Mouse (Mus musculus): ENCODE results near the gene Actn1. TPM values are rescaled to one million over a fixed set of nuclear protein-coding genes. Genes with fewer than 3 reads are reported as not detected.

The Actn1 gene
- polyA plus RNA-seq, 2 experiments: 35.8 to 95.9 TPM

GRCm38 (mm10) chr12:80123227-80123803 is 136.9 kb downstream of the Actn1 start:
- Histone ChIP-seq H3K9ac (ENCODE audit: low read depth, low read length, severe bottlenecking) (0 out of 2 replicates have a peak overlapping the region, but pooled peaks have one; percentile 18), H3K4me1 (ENCODE audit: control insufficient read depth, insufficient read depth, low read length) (peaks cover 5% of the 10 kb centered on the region; the same call in 1 of the 2 replicates), H3K36me3 (ENCODE audit: control insufficient read depth, insufficient read depth, low read length) (peaks cover 30% of the 10 kb centered on the region), H3K9me3 (ENCODE audit: control insufficient read depth, low read length) (no peaks in the 10 kb centered on the region), H3K4me2 (replicated peaks; ENCODE audit: low read depth, low read length, severe bottlenecking) (no peak overlapping the region), H3K27me3 (ENCODE audit: control insufficient read depth, insufficient read depth, low read length) (no peaks in the 10 kb centered on the region), H3K4me3 (replicated peaks; ENCODE audit: low read length) (no peak overlapping the region), H3K27ac (replicated peaks; ENCODE audit: low read depth, low read length) (peak overlapping the region; percentile 10; the same call in 1 of the 2 replicates)
- 56% methylated on average over 4 of the region's 4 CpGs for WGBS
- no peak for TF ChIP-seq POLR2A (IDR thresholded peaks at IDR 0.05; ENCODE audit: borderline replicate concordance, extremely low read depth, insufficient read depth, insufficient read length)
- ATAC-seq (ENCODE audit: low FRiP score, low read depth) (peak; percentile 83), DNase-seq (ENCODE audit: low spot score) (peak; percentile 58)

GRCm38 (mm10) chr12:80121438-80121837 is 138.7 kb downstream of the Actn1 start:
- no peak for TF ChIP-seq POLR2A (IDR thresholded peaks at IDR 0.05; ENCODE audit: borderline replicate concordance, extremely low read depth, insufficient read depth, insufficient read length)
- H3K36me3 ChIP-seq (ENCODE audit: control insufficient read depth, insufficient read depth, low read length): peaks cover 30% of the 10 kb centered on the region
- 0 out of 2 replicates have a peak overlapping the region, but pooled peaks have one; percentile 28 for H3K27ac ChIP-seq (replicated peaks; ENCODE audit: low read depth, low read length)
- no peak overlapping the region for H3K4me3 ChIP-seq (replicated peaks; ENCODE audit: low read length)
- ATAC-seq (ENCODE audit: low FRiP score, low read depth) (no peak), DNase-seq (ENCODE audit: low spot score) (no peak)
- H3K4me1 ChIP-seq (ENCODE audit: control insufficient read depth, insufficient read depth, low read length): peaks cover 9% of the 10 kb centered on the region
- no peaks in the 10 kb centered on the region for H3K9me3 ChIP-seq (ENCODE audit: control insufficient read depth, low read length)
- H3K27me3 ChIP-seq (ENCODE audit: control insufficient read depth, insufficient read depth, low read length): no peaks in the 10 kb centered on the region
- no peak overlapping the region for H3K4me2 ChIP-seq (replicated peaks; ENCODE audit: low read depth, low read length, severe bottlenecking)
- H3K9ac ChIP-seq (ENCODE audit: low read depth, low read length, severe bottlenecking): no peak overlapping the region
- 83% methylated on average over 1 of the region's 1 CpGs for WGBS

GRCm38 (mm10) chr12:80118588-80118987 is 141.6 kb downstream of the Actn1 start:
- H3K36me3 ChIP-seq (ENCODE audit: control insufficient read depth, insufficient read depth, low read length): peaks cover 17% of the 10 kb centered on the region; the same call in 1 of the 2 replicates
- TF ChIP-seq POLR2A (IDR thresholded peaks at IDR 0.05; ENCODE audit: borderline replicate concordance, extremely low read depth, insufficient read depth, insufficient read length): no peak
- H3K27ac ChIP-seq (replicated peaks; ENCODE audit: low read depth, low read length): no peak overlapping the region
- no peak overlapping the region for H3K9ac ChIP-seq (ENCODE audit: low read depth, low read length, severe bottlenecking)
- no peak overlapping the region for H3K4me2 ChIP-seq (replicated peaks; ENCODE audit: low read depth, low read length, severe bottlenecking)
- DNase-seq (ENCODE audit: low spot score) (no peak), ATAC-seq (ENCODE audit: low FRiP score, low read depth) (no peak)
- peaks cover 12% of the 10 kb centered on the region for H3K4me1 ChIP-seq (ENCODE audit: control insufficient read depth, insufficient read depth, low read length)
- H3K4me3 ChIP-seq (replicated peaks; ENCODE audit: low read length): no peak overlapping the region
- H3K27me3 ChIP-seq (ENCODE audit: control insufficient read depth, insufficient read depth, low read length): no peaks in the 10 kb centered on the region
- 91% methylated on average over 1 of the region's 1 CpGs for WGBS
- no peaks in the 10 kb centered on the region for H3K9me3 ChIP-seq (ENCODE audit: control insufficient read depth, low read length)

Other genes starting within 250 kb of the Actn1 start
- 245 and 413 TPM in 2 replicates for gene Zfp36l1, start 147.4 kb downstream of the Actn1 start, polyA plus RNA-seq (2012; rRNA removed)
- gene Zfp36l1, start 147.4 kb downstream of the Actn1 start, polyA plus RNA-seq (2014; fragmentation: Nextera tagmentation; extraction: Ambion mirVana): 195 and 209 TPM in 2 replicates
- 27.8 and 33.9 TPM in 2 replicates for gene Dcaf5, start 176.2 kb upstream of the Actn1 start, polyA plus RNA-seq (2012; rRNA removed)
- 13.9 and 15.6 TPM in 2 replicates for gene Dcaf5, start 176.2 kb upstream of the Actn1 start, polyA plus RNA-seq (2014; fragmentation: Nextera tagmentation; extraction: Ambion mirVana)
- 30.5 and 33.1 TPM in 2 replicates for gene Exd2, start 202.7 kb upstream of the Actn1 start, polyA plus RNA-seq (2012; rRNA removed)
- 22.8 and 28.7 TPM in 2 replicates for gene Exd2, start 202.7 kb upstream of the Actn1 start, polyA plus RNA-seq (2014; fragmentation: Nextera tagmentation; extraction: Ambion mirVana)

Data from limb, embryonic 14.5 days (tissue).